Comparison of ENCODE assay signal across 7 mouse cellular contexts in genomic region chr2:11113191-11113590, GRCm38 (mm10). TPM values are rescaled to one million over a fixed set of nuclear protein-coding genes. Genes with fewer than 3 reads are reported as not detected.
DNase-seq lines count a peak whose midpoint lies in the region; ATAC-seq and TF ChIP-seq lines count a peak whose summit lies in the region.

No protein-coding gene starts in this region.

- H3K27me3 ChIP-seq in lung, postnatal 0 days (replicated peaks; ENCODE audit: insufficient read depth, low read length), result no peaks in the 10 kb centered on the region

- TF ChIP-seq CTCF in lung, postnatal 0 days (IDR thresholded peaks at IDR 0.05), result peak; percentile 76

- no peak overlapping the region for H3K4me3 ChIP-seq in lung, postnatal 0 days (ENCODE audit: low read depth, low read length)

- no peak for ATAC-seq in lung, postnatal 0 days

- H3K9me3 ChIP-seq in lung, postnatal 0 days (ENCODE audit: low read length), result no peaks in the 10 kb centered on the region

- WGBS in lung, postnatal 0 days, result 40% methylated on average over 8 of the region's 8 CpGs

- H3K9ac ChIP-seq in lung, postnatal 0 days (replicated peaks; ENCODE audit: low read depth), result no peak overlapping the region

- no peaks in the 10 kb centered on the region for H3K4me1 ChIP-seq in lung, postnatal 0 days (ENCODE audit: insufficient read depth, low read depth, low read length)

- TF ChIP-seq EP300 in lung, postnatal 0 days (IDR thresholded peaks at IDR 0.05), result no peak

- H3K4me2 ChIP-seq in lung, postnatal 0 days (replicated peaks; ENCODE audit: low read depth, low read length), result no peak overlapping the region

- no peak overlapping the region for H3K27ac ChIP-seq in lung, postnatal 0 days (ENCODE audit: low read length)

- H3K36me3 ChIP-seq in lung, postnatal 0 days (ENCODE audit: insufficient read depth, low read length), result no peaks in the 10 kb centered on the region

- DNase-seq in urinary bladder, postnatal 25 days (ENCODE audit: low spot score), result peak; percentile 39
- no peak for DNase-seq in urinary bladder, postnatal 4 days (ENCODE audit: low spot score in 2 of 2)
- peak; percentile 48 for DNase-seq in c-Kit-positive CD71-positive TER-119-negative erythroid progenitor cells, embryonic 14.5 days (ENCODE audit: low read depth)
- peak; percentile 1 for DNase-seq in gonadal fat pad, adult 2 months (ENCODE audit: low read depth)
- DNase-seq in kidney, postnatal 14 days, result peak; percentile 71
- DNase-seq in lung, postnatal 0 days (ENCODE audit: low spot score), result peak; percentile 36
- peak; percentile 3 to 24 for DNase-seq in right cerebral cortex, postnatal 36 days (ENCODE audit: low spot score in 2 of 2)

RNA-seq across cellular contexts. Expression of gene Prkcq, which starts 58.7 kb away (rescaled TPM):
- 1.6 and 1.8 TPM in 2 replicates for polyA plus RNA-seq in gonadal fat pad, adult 2 months (2012; rRNA removed)
- polyA plus RNA-seq in lung, postnatal 0 days (2015; fragmentation: Nextera tagmentation; extraction: Ambion mirVana), result 2.2 and 2.7 TPM in 2 replicates

Comparison
In these comparisons a context has a peak if more than half of its experiments do, and no peak if none do; other contexts are left out.
1. DNase-seq: peak in urinary bladder, postnatal 25 days (single experiment), c-Kit-positive CD71-positive TER-119-negative erythroid progenitor cells, embryonic 14.5 days (single experiment), gonadal fat pad, adult 2 months (single experiment), kidney, postnatal 14 days (single experiment), lung, postnatal 0 days (single experiment) and right cerebral cortex, postnatal 36 days (2 of 2); none in urinary bladder, postnatal 4 days (0 of 2).